Mouse (Mus musculus) mature B cell (primary cell): Measurements from ENCODE around the gene Olfr1299.

Experiments
- in situ Hi-C: fragments of 300-500 bp; cut with MboI; formaldehyde crosslinking; loops from 2 replicates; pipeline ENCODE4 v1.14.3; 2019

Olfr1299 gene

GRCm38 (mm10) chr2:111661119-111661518 lies at the start of gene Olfr1299:
Olfr1299 (plus strand) TSS chr2:111661419.
- in situ Hi-C loops, result no loop called here

GRCm38 (mm10) chr2:111626397-111626796 lies 34.8 kb upstream of the Olfr1299 start, which contains the start of gene Olfr1297:
Olfr1297 (minus strand) TSS chr2:111626497.
- in situ Hi-C loops, result no loop called here

GRCm38 (mm10) chr2:111649101-111649500 lies 12.1 kb upstream of the Olfr1299 start, which contains the start of gene Olfr1298:
Olfr1298 (minus strand) TSS chr2:111649201.
- in situ Hi-C loops, result no loop called here
